Mouse (Mus musculus): ENCODE measurements around the gene Zbtb7b. TPM values are rescaled to one million over a fixed set of nuclear protein-coding genes. Genes with fewer than 3 reads are reported as not detected.

Gene Zbtb7b
- polyA plus RNA-seq, 1 experiment, result 46.9 TPM

- TF ChIP-seq POLR2A (IDR thresholded peaks at IDR 0.05; ENCODE audit: low read depth, low read length) (no peak), CTCF (IDR thresholded peaks at IDR 0.05; ENCODE audit: borderline replicate concordance, insufficient read depth, low read length) (no peak)
- Histone ChIP-seq H3K4me1 (ENCODE audit: control insufficient read depth, insufficient read depth, low read length) (0 out of 2 replicates have a peak, but pooled peaks cover 5% of the 10 kb centered on the region), H3K4me3 (ENCODE audit: insufficient read depth, low read length) (no peak overlapping the region), H3K27ac (ENCODE audit: insufficient read depth, low read length) (no peak overlapping the region)
These were observed 62.6 kb downstream of the Zbtb7b start for GRCm38 (mm10) chr3:89332013-89332412.

GRCm38 (mm10) chr3:89331561-89331960 is 63.0 kb downstream of the Zbtb7b start:
- H3K4me1 ChIP-seq (ENCODE audit: control insufficient read depth, insufficient read depth, low read length), result 0 out of 2 replicates have a peak, but pooled peaks cover 3% of the 10 kb centered on the region
- TF ChIP-seq CTCF (IDR thresholded peaks at IDR 0.05; ENCODE audit: borderline replicate concordance, insufficient read depth, low read length), result no peak
- TF ChIP-seq POLR2A (IDR thresholded peaks at IDR 0.05; ENCODE audit: low read depth, low read length), result no peak
- H3K4me3 ChIP-seq (ENCODE audit: insufficient read depth, low read length), result no peak overlapping the region
- no peak overlapping the region for H3K27ac ChIP-seq (ENCODE audit: insufficient read depth, low read length)

DNA sequence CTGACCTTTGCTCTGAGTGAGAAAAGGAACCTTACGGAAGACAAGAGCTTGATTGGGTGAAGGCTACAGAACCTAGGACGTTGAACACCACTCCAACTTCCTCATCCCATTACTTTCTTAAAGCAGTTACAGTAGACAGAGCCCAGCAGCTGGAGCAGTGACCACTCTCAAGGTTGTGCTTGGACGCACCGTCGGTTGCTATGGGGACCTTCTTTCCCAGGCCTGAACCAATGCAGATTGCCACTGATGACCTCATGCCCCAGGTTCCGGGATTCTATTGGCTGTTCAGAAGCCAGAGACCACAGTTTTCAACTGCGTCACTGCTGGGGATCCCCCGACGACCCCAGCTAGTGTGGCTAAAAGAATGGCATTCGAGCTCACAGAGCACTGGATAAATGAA is 63.6 kb downstream of the Zbtb7b start:
- Histone ChIP-seq H3K4me3 (ENCODE audit: insufficient read depth, low read length) (no peak overlapping the region), H3K4me1 (ENCODE audit: control insufficient read depth, insufficient read depth, low read length) (no peaks in the 10 kb centered on the region), H3K27ac (ENCODE audit: insufficient read depth, low read length) (no peak overlapping the region)
- TF ChIP-seq CTCF (IDR thresholded peaks at IDR 0.05; ENCODE audit: borderline replicate concordance, insufficient read depth, low read length), result no peak
- TF ChIP-seq POLR2A (IDR thresholded peaks at IDR 0.05; ENCODE audit: low read depth, low read length), result no peak

DNA sequence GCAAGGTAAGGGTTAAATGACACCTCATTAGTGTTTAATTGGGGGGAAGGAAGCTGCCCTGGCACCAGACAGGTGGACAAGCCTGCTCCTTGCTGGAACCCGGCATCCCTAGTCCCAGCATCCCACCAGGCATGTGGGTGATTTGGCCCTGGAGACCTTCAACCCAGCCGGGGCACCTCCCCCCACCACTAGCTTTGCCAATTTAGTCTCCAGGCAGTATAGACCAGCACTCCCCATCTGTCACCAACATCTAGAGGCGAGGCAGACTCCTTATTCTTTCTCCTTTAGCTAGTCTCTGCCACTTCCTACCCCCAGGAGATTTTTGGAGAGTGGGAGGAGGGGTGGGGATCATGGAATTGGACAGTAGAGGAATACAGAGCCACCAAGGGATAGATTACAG is 64.2 kb downstream of the Zbtb7b start:
- TF ChIP-seq POLR2A (IDR thresholded peaks at IDR 0.05; ENCODE audit: low read depth, low read length) (no peak), CTCF (IDR thresholded peaks at IDR 0.05; ENCODE audit: borderline replicate concordance, insufficient read depth, low read length) (no peak)
- H3K4me3 ChIP-seq (ENCODE audit: insufficient read depth, low read length), result no peak overlapping the region
- no peaks in the 10 kb centered on the region for H3K4me1 ChIP-seq (ENCODE audit: control insufficient read depth, insufficient read depth, low read length)
- no peak overlapping the region for H3K27ac ChIP-seq (ENCODE audit: insufficient read depth, low read length)

DNA sequence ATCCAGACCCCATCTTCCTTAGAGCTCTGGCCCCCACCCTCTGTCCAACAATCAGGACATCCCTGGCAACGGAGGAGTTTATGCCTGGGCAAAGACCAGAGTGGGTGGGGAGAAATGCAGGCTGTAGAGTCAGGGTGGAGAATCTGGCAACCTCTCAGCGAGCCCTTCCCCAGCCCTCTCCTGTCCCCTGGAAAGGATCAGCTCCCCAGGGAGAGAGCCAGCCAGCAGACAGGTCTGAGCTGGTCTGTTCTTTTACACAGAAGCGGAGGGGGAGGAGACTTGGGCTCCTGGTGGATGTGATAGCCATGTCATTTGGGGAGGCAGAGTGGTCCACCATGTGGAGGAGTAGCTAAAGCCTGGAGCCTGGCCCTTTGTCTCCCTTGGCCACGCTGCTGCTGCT is 66.0 kb downstream of the Zbtb7b start:
- Histone ChIP-seq H3K4me1 (ENCODE audit: control insufficient read depth, insufficient read depth, low read length) (no peaks in the 10 kb centered on the region), H3K27ac (ENCODE audit: insufficient read depth, low read length) (no peak overlapping the region)

More for the DNA sequence above, 66.0 kb downstream of the Zbtb7b start:
- no peak overlapping the region for H3K4me3 ChIP-seq (ENCODE audit: insufficient read depth, low read length)
- no peak for TF ChIP-seq CTCF (IDR thresholded peaks at IDR 0.05; ENCODE audit: borderline replicate concordance, insufficient read depth, low read length)
- TF ChIP-seq POLR2A (IDR thresholded peaks at IDR 0.05; ENCODE audit: low read depth, low read length), result no peak

Other genes starting within 250 kb of the Zbtb7b start
- 0.32 and 1.0 TPM in 2 replicates for gene Hcn3, start 234.6 kb downstream of the Zbtb7b start, polyA plus RNA-seq (2011; ENCODE audit: insufficient read length, low read depth, missing spikeins)
- 45.3 and 57.5 TPM in 2 replicates for gene Clk2, start 230.0 kb downstream of the Zbtb7b start, polyA plus RNA-seq (2011; ENCODE audit: insufficient read length, low read depth, missing spikeins)
- gene Scamp3, start 217.3 kb downstream of the Zbtb7b start, polyA plus RNA-seq (2011; ENCODE audit: insufficient read length, low read depth, missing spikeins), result 75.7 and 91.2 TPM in 2 replicates
- gene Fam189b, start 211.6 kb downstream of the Zbtb7b start, polyA plus RNA-seq (2011; ENCODE audit: insufficient read length, low read depth, missing spikeins), result 46.9 and 49.5 TPM in 2 replicates
- 86.8 and 103 TPM in 2 replicates for gene Gba, start 191.8 kb downstream of the Zbtb7b start, polyA plus RNA-seq (2011; ENCODE audit: insufficient read length, low read depth, missing spikeins)
- gene Thbs3, start 179.6 kb downstream of the Zbtb7b start, polyA plus RNA-seq (2011; ENCODE audit: insufficient read length, low read depth, missing spikeins), result 60.8 and 83.1 TPM in 2 replicates
- 96.9 and 98.6 TPM in 2 replicates for gene Mtx1, start 167.7 kb downstream of the Zbtb7b start, polyA plus RNA-seq (2011; ENCODE audit: insufficient read length, low read depth, missing spikeins)
- gene Muc1, start 165.7 kb downstream of the Zbtb7b start, polyA plus RNA-seq (2011; ENCODE audit: insufficient read length, low read depth, missing spikeins), result 1.1 and 2.5 TPM in 2 replicates
- 265 and 289 TPM in 2 replicates for gene Krtcap2, start 148.8 kb downstream of the Zbtb7b start, polyA plus RNA-seq (2011; ENCODE audit: insufficient read length, low read depth, missing spikeins)
- 14.2 and 24.2 TPM in 2 replicates for gene Trim46, start 148.5 kb downstream of the Zbtb7b start, polyA plus RNA-seq (2011; ENCODE audit: insufficient read length, low read depth, missing spikeins)
- 47.2 and 51.3 TPM in 2 replicates for gene Dpm3, start 135.4 kb downstream of the Zbtb7b start, polyA plus RNA-seq (2011; ENCODE audit: insufficient read length, low read depth, missing spikeins)
- gene Slc50a1, start 124.2 kb downstream of the Zbtb7b start, polyA plus RNA-seq (2011; ENCODE audit: insufficient read length, low read depth, missing spikeins), result 91.5 and 103 TPM in 2 replicates
- 4.1 and 7.1 TPM in 2 replicates for gene Efna1, start 113.6 kb downstream of the Zbtb7b start, polyA plus RNA-seq (2011; ENCODE audit: insufficient read length, low read depth, missing spikeins)
- 7.1 and 8.7 TPM in 2 replicates for gene Efna3, start 71.8 kb downstream of the Zbtb7b start, polyA plus RNA-seq (2011; ENCODE audit: insufficient read length, low read depth, missing spikeins)
- gene Efna4, start 56.7 kb downstream of the Zbtb7b start, polyA plus RNA-seq (2011; ENCODE audit: insufficient read length, low read depth, missing spikeins), result 11.2 and 11.4 TPM in 2 replicates
- gene Adam15, start 44.8 kb downstream of the Zbtb7b start, polyA plus RNA-seq (2011; ENCODE audit: insufficient read length, low read depth, missing spikeins), result 112 and 136 TPM in 2 replicates
- gene Dcst2, start 32.8 kb downstream of the Zbtb7b start, polyA plus RNA-seq (2011; ENCODE audit: insufficient read length, low read depth, missing spikeins), result not detected in 2 replicates
- not detected in 2 replicates for gene Dcst1, start 29.5 kb downstream of the Zbtb7b start, polyA plus RNA-seq (2011; ENCODE audit: insufficient read length, low read depth, missing spikeins)
- gene Lenep, start 8.0 kb upstream of the Zbtb7b start, polyA plus RNA-seq (2011; ENCODE audit: insufficient read length, low read depth, missing spikeins), result not detected in 2 replicates
- gene Flad1, start 17.1 kb upstream of the Zbtb7b start, polyA plus RNA-seq (2011; ENCODE audit: insufficient read length, low read depth, missing spikeins), result 10.9 and 11.2 TPM in 2 replicates
- gene Cks1b, start 23.6 kb upstream of the Zbtb7b start, polyA plus RNA-seq (2011; ENCODE audit: insufficient read length, low read depth, missing spikeins), result 142 and 174 TPM in 2 replicates
- gene Shc1, start 23.7 kb upstream of the Zbtb7b start, polyA plus RNA-seq (2011; ENCODE audit: insufficient read length, low read depth, missing spikeins), result 224 and 227 TPM in 2 replicates
- gene Pygo2, start 35.4 kb upstream of the Zbtb7b start, polyA plus RNA-seq (2011; ENCODE audit: insufficient read length, low read depth, missing spikeins), result 42.4 and 45.2 TPM in 2 replicates
- 90.9 and 91.6 TPM in 2 replicates for gene Pbxip1, start 41.9 kb upstream of the Zbtb7b start, polyA plus RNA-seq (2011; ENCODE audit: insufficient read length, low read depth, missing spikeins)
- 16.3 and 21.0 TPM in 2 replicates for gene Pmvk, start 59.8 kb upstream of the Zbtb7b start, polyA plus RNA-seq (2011; ENCODE audit: insufficient read length, low read depth, missing spikeins)
- gene Kcnn3, start 125.4 kb upstream of the Zbtb7b start, polyA plus RNA-seq (2011; ENCODE audit: insufficient read length, low read depth, missing spikeins), result 0.90 and 1.6 TPM in 2 replicates

All from embryonic fibroblast, embryonic 13.5 days (primary cell).